Mouse (Mus musculus): ENCODE data around the gene 1700123O20Rik. TPM values are rescaled to one million over a fixed set of nuclear protein-coding genes. Genes with fewer than 3 reads are reported as not detected.

The 1700123O20Rik gene
- polyA plus RNA-seq, 1 experiment from 2014 or later: 81.1 TPM

DNA sequence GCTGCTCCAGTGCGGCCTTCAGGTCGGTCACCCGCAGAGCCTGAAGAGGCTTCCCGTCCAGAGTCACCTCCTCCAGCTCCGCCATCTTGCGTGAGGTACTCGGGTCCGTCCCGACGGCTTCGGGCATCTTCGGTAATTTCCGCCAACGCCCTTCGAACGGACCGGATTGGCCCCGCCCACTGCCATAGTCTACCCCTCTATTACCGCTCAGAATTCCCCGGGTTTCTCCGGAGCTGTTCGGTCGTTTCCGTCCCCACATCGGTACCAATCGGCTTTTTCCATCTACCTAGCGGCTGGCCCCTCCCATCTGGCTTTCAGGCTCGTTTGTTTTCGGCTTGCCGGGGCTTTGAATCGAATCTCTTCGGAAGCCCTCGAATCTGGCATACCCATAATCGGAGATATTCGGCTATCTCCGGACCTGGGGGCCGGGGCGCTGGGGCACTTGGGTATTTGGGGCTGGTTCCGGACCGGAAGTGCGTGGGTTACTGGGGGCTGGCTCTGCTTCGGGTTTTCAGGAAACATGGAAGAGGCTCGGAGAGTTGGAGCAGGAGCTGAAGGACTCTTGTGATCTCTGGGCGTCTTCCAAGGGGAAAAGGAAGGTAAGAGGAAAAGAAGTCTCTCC, 617 bp downstream of the 1700123O20Rik start, which contains the start of gene Acin1:
TSS of gene Acin1 (minus strand) at position 410 of the 622 bp plus-strand sequence.
- Histone ChIP-seq H3K27ac (ENCODE audit: low read depth, low read length) (peak within 1 kb of the TSS; percentile 97), H3K27me3 (replicated peaks; ENCODE audit: control insufficient read depth, insufficient read depth, low read length) (no peaks in the 10 kb centered on the region), H3K9me3 (ENCODE audit: control insufficient read depth, low read length) (no peaks in the 10 kb centered on the region), H3K36me3 (ENCODE audit: control insufficient read depth, insufficient read depth, low read length) (peaks cover 27% of the 10 kb centered on the region; the same call in 1 of the 2 replicates), H3K4me1 (replicated peaks; ENCODE audit: control insufficient read depth, insufficient read depth, low read length) (peaks cover 19% of the 10 kb centered on the region), H3K9ac (ENCODE audit: low read depth, low read length) (peak within 1 kb of the TSS; percentile 95), H3K4me2 (peak within 1 kb of the TSS; percentile 76), H3K4me3 (ENCODE audit: low read depth, low read length) (peak within 1 kb of the TSS; percentile 82)
- peak; percentile 99 for DNase-seq (ENCODE audit: low spot score)
- under 1% methylated on average over 44 of the region's 44 CpGs for WGBS
- ATAC-seq (replicated peaks; ENCODE audit: low FRiP score): peak; percentile 93

DNA sequence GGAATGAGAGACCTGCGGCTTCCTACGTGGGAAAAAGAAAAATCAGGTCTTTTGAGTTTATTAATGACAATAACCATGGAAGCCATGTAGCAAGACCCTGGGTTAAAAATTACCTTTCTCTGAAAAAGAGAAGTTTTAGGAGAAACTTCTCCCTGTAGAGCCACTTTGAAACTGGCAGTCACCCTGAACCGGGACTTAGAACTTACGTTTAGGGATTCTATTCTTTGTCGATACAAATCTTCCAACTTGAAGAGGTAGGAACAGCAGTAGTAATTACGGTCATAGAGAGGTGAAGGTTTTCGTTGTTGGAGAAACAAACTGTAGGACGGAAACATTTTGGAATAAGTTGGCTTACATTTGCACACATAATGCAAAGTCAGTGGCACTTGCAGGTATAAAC, 1.2 kb downstream of the 1700123O20Rik start:
- peak overlapping the region; percentile 82 for H3K4me3 ChIP-seq (ENCODE audit: low read depth, low read length)
- peak overlapping the region; percentile 97; the same call in 1 of the 2 replicates for H3K27ac ChIP-seq (ENCODE audit: low read depth, low read length)
- no peak for DNase-seq (ENCODE audit: low spot score)
- no peak for ATAC-seq (replicated peaks; ENCODE audit: low FRiP score)
- H3K9me3 ChIP-seq (ENCODE audit: control insufficient read depth, low read length): no peaks in the 10 kb centered on the region
- peak overlapping the region; percentile 95 for H3K9ac ChIP-seq (ENCODE audit: low read depth, low read length)
- H3K27me3 ChIP-seq (replicated peaks; ENCODE audit: control insufficient read depth, insufficient read depth, low read length): no peaks in the 10 kb centered on the region
- 5% methylated on average over 8 of the region's 8 CpGs for WGBS
- peaks cover 27% of the 10 kb centered on the region; the same call in 1 of the 2 replicates for H3K36me3 ChIP-seq (ENCODE audit: control insufficient read depth, insufficient read depth, low read length)
- peak overlapping the region; percentile 68 for H3K4me2 ChIP-seq
- peaks cover 19% of the 10 kb centered on the region for H3K4me1 ChIP-seq (replicated peaks; ENCODE audit: control insufficient read depth, insufficient read depth, low read length)

DNA sequence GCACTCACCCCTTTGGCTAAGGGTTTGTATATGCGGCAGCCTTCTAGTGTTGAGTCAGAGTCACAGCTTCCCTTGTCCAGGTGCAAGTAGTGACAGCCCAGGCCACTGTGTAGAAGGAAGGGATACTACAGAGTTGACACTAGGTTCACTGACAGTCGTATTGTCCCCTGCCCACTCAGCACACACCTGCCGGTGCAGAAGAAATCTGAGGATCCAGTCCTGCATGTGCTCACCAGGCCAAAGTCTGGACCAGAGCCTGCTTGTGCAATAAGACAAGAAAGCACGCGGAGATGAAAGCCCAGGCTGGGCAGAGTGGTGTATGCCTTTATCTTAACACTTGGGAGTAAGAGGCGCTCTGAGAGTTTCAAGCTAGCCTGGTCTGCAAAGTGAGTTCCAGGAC, 9.0 kb downstream of the 1700123O20Rik start:
- H3K27me3 ChIP-seq (replicated peaks; ENCODE audit: control insufficient read depth, insufficient read depth, low read length): no peaks in the 10 kb centered on the region
- 66% methylated on average over 6 of the region's 6 CpGs for WGBS
- H3K4me3 ChIP-seq (ENCODE audit: low read depth, low read length): no peak overlapping the region
- H3K4me1 ChIP-seq (replicated peaks; ENCODE audit: control insufficient read depth, insufficient read depth, low read length): 0 out of 2 replicates have a peak, but pooled peaks cover 2% of the 10 kb centered on the region
- no peak for DNase-seq (ENCODE audit: low spot score)
- H3K4me2 ChIP-seq: no peak overlapping the region
- H3K36me3 ChIP-seq (ENCODE audit: control insufficient read depth, insufficient read depth, low read length): peaks cover 10% of the 10 kb centered on the region; the same call in 1 of the 2 replicates
- no peak overlapping the region for H3K9ac ChIP-seq (ENCODE audit: low read depth, low read length)
- no peak for ATAC-seq (replicated peaks; ENCODE audit: low FRiP score)
- no peaks in the 10 kb centered on the region for H3K9me3 ChIP-seq (ENCODE audit: control insufficient read depth, low read length)
- H3K27ac ChIP-seq (ENCODE audit: low read depth, low read length): no peak overlapping the region

DNA sequence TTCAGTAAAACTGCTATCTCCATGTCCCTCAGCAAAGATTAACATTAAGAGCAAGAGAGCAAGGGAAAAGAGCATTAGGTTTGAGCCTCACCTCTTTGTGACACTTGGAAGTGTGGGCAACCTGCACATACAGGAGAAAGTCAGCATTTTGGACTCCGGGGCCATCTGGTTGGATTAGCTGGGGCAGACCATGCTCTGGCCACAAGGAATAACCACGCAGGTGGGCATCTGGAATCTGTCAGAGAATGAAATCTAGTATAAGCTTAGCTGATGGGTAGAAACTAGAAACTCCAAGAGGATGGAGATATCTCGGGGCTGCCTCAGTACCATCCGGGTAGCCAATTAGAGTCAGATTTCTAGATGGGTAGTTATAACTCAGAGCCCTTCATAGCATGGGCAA, 10.7 kb downstream of the 1700123O20Rik start:
- H3K4me2 ChIP-seq: no peak overlapping the region
- ATAC-seq (replicated peaks; ENCODE audit: low FRiP score): no peak
- DNase-seq (ENCODE audit: low spot score): no peak
- H3K9ac ChIP-seq (ENCODE audit: low read depth, low read length): no peak overlapping the region
- H3K27me3 ChIP-seq (replicated peaks; ENCODE audit: control insufficient read depth, insufficient read depth, low read length): peaks cover 4% of the 10 kb centered on the region
- no peaks in the 10 kb centered on the region for H3K36me3 ChIP-seq (ENCODE audit: control insufficient read depth, insufficient read depth, low read length)
- no peak overlapping the region for H3K4me3 ChIP-seq (ENCODE audit: low read depth, low read length)
- H3K4me1 ChIP-seq (replicated peaks; ENCODE audit: control insufficient read depth, insufficient read depth, low read length): 0 out of 2 replicates have a peak, but pooled peaks cover 2% of the 10 kb centered on the region
- no peak overlapping the region for H3K27ac ChIP-seq (ENCODE audit: low read depth, low read length)
- 76% methylated on average over 4 of the region's 4 CpGs for WGBS
- no peaks in the 10 kb centered on the region for H3K9me3 ChIP-seq (ENCODE audit: control insufficient read depth, low read length)

DNA sequence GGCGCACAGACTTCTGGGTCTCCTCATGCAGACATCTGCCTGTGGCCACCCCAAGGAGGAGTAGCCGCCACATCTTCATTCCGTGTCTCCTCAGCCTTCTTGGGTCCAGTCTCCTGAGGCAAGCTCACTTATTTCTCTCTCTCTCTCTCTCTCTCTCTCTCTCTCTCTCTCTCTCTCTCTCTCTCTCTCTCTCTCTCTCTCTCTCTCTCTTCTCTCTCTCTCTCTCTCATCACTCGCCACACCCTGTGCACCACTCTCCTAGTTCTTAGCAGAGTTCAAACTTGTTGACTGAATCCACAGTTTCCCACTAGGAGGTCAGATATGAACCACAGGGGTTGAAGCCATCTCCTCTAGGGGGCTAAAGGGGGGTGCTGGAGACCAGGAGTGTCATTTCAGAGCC, 12.7 kb downstream of the 1700123O20Rik start, which contains the start of gene Gm29776:
TSS of gene Gm29776 (minus strand) at position 101 of the 400 bp plus-strand sequence.
- WGBS: 63% methylated on average over 4 of the region's 4 CpGs

DNA sequence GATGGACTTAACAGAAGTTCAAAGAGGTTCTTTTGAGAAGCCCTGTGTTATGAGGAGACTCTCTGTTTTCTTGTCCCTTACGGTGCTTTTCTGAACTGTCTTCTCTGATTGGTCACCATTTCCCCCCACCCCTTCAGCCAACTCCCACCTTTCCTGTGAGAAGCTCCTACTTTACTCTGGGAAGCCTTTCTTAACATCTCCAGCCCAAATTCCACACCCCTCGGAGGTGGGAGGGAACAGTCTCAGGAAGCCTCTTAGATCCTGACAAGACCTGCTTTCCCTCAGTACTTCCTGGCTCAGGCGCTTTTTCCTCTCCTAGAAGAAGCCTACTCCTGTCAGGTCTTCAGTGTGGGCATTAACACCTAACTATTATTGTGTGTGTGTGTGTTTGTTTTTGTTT, 13.6 kb downstream of the 1700123O20Rik start:
- Histone ChIP-seq H3K27ac (ENCODE audit: low read depth, low read length) (no peak overlapping the region), H3K4me3 (ENCODE audit: low read depth, low read length) (no peak overlapping the region), H3K4me2 (no peak overlapping the region), H3K27me3 (replicated peaks; ENCODE audit: control insufficient read depth, insufficient read depth, low read length) (peaks cover 24% of the 10 kb centered on the region), H3K9ac (ENCODE audit: low read depth, low read length) (no peak overlapping the region), H3K36me3 (ENCODE audit: control insufficient read depth, insufficient read depth, low read length) (no peaks in the 10 kb centered on the region), H3K9me3 (ENCODE audit: control insufficient read depth, low read length) (no peaks in the 10 kb centered on the region), H3K4me1 (replicated peaks; ENCODE audit: control insufficient read depth, insufficient read depth, low read length) (0 out of 2 replicates have a peak, but pooled peaks cover 2% of the 10 kb centered on the region)
- DNase-seq (ENCODE audit: low spot score) (no peak), ATAC-seq (replicated peaks; ENCODE audit: low FRiP score) (no peak)
- 51% methylated on average over 3 of the region's 3 CpGs for WGBS

More for the DNA sequence above, 12.7 kb downstream of the 1700123O20Rik start, which contains the start of gene Gm29776:
- Histone ChIP-seq H3K27me3 (replicated peaks; ENCODE audit: control insufficient read depth, insufficient read depth, low read length) (peaks cover 21% of the 10 kb centered on the region), H3K4me3 (ENCODE audit: low read depth, low read length) (no peak within 1 kb of the TSS), H3K9ac (ENCODE audit: low read depth, low read length) (no peak within 1 kb of the TSS), H3K36me3 (ENCODE audit: control insufficient read depth, insufficient read depth, low read length) (no peaks in the 10 kb centered on the region), H3K9me3 (ENCODE audit: control insufficient read depth, low read length) (no peaks in the 10 kb centered on the region), H3K4me1 (replicated peaks; ENCODE audit: control insufficient read depth, insufficient read depth, low read length) (0 out of 2 replicates have a peak, but pooled peaks cover 2% of the 10 kb centered on the region), H3K4me2 (no peak within 1 kb of the TSS), H3K27ac (ENCODE audit: low read depth, low read length) (no peak within 1 kb of the TSS)
- ATAC-seq (replicated peaks; ENCODE audit: low FRiP score) (no peak), DNase-seq (ENCODE audit: low spot score) (no peak)

DNA sequence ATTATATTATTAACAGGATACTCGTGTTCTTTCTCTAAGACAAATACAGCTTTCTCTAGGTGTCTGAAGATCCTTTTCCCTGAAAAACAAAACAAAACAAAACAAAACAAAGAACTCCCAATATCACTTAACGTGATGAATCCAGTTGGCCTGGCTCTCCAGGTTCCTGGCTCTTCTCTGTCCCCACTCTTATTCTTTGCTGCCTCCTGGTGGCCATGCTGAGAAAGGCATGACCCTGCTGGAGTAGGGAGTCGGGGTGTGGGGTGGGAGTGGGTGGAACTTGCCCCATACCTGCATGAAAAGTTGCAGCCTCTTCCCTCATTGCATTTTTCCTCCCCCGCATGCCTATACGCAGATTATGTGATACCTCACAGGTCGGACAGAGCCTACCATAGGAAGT, 15.3 kb downstream of the 1700123O20Rik start:
- Histone ChIP-seq H3K27ac (ENCODE audit: low read depth, low read length) (no peak overlapping the region), H3K4me3 (ENCODE audit: low read depth, low read length) (no peak overlapping the region), H3K36me3 (ENCODE audit: control insufficient read depth, insufficient read depth, low read length) (no peaks in the 10 kb centered on the region), H3K4me2 (no peak overlapping the region), H3K4me1 (replicated peaks; ENCODE audit: control insufficient read depth, insufficient read depth, low read length) (peaks cover 15% of the 10 kb centered on the region), H3K27me3 (replicated peaks; ENCODE audit: control insufficient read depth, insufficient read depth, low read length) (peaks cover 27% of the 10 kb centered on the region), H3K9ac (ENCODE audit: low read depth, low read length) (no peak overlapping the region), H3K9me3 (ENCODE audit: control insufficient read depth, low read length) (no peaks in the 10 kb centered on the region)
- DNase-seq (ENCODE audit: low spot score): peak; percentile 70
- WGBS: 10% methylated on average over 6 of the region's 6 CpGs
- no peak for ATAC-seq (replicated peaks; ENCODE audit: low FRiP score)

DNA sequence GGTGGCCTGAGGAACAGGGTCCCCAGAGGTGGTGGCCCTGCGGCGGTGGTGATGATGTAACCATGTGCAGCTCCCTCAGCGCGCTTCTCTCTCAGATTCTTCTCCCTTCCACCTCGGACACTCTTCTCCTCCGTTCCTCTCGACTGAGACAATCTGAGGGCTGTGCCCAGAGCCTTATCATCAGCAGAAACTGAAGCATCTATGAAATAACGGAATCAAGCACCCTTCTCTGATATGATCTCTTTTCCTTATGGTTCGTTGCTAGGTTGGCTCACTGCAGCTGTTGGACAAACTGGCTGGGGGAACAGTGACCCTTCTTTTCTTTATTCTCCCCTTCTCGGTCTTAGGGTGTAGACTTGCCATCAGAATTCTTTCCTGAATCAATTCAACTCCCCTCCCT, 17.2 kb downstream of the 1700123O20Rik start:
- H3K4me2 ChIP-seq: no peak overlapping the region
- H3K27me3 ChIP-seq (replicated peaks; ENCODE audit: control insufficient read depth, insufficient read depth, low read length): peaks cover 42% of the 10 kb centered on the region
- no peak overlapping the region for H3K9ac ChIP-seq (ENCODE audit: low read depth, low read length)
- WGBS: 49% methylated on average over 10 of the region's 10 CpGs
- H3K36me3 ChIP-seq (ENCODE audit: control insufficient read depth, insufficient read depth, low read length): no peaks in the 10 kb centered on the region
- DNase-seq (ENCODE audit: low spot score) (no peak), ATAC-seq (replicated peaks; ENCODE audit: low FRiP score) (no peak)
- H3K4me1 ChIP-seq (replicated peaks; ENCODE audit: control insufficient read depth, insufficient read depth, low read length): peaks cover 22% of the 10 kb centered on the region
- no peak overlapping the region for H3K4me3 ChIP-seq (ENCODE audit: low read depth, low read length)
- no peaks in the 10 kb centered on the region for H3K9me3 ChIP-seq (ENCODE audit: control insufficient read depth, low read length)
- H3K27ac ChIP-seq (ENCODE audit: low read depth, low read length): no peak overlapping the region

DNA sequence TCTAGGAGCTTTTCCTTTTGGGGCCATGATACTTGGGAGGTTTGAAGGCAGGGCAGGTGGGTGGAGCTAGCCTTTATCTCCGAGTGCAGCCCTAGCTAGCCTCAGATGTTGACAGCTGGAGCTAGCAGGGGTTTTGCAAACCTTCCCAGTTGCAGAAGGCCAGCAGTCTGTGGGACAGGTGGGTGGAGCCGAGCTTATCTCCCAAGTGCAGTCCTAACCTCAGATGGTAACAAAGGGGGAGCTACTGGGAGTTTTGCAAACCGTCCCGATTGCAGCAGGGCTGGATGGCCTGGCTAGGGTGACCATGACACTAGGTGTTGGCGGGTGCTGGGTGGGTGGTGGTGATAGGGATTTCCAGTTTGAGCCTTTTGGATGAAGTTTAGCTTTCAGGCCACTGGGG, 19.8 kb downstream of the 1700123O20Rik start:
- H3K36me3 ChIP-seq (ENCODE audit: control insufficient read depth, insufficient read depth, low read length): no peaks in the 10 kb centered on the region
- ATAC-seq (replicated peaks; ENCODE audit: low FRiP score) (peak; percentile 95), DNase-seq (ENCODE audit: low spot score) (peak; percentile 83)
- H3K27ac ChIP-seq (ENCODE audit: low read depth, low read length): no peak overlapping the region
- no peak overlapping the region for H3K9ac ChIP-seq (ENCODE audit: low read depth, low read length)
- no peak overlapping the region for H3K4me3 ChIP-seq (ENCODE audit: low read depth, low read length)
- no peaks in the 10 kb centered on the region for H3K9me3 ChIP-seq (ENCODE audit: control insufficient read depth, low read length)
- peaks cover 22% of the 10 kb centered on the region for H3K4me1 ChIP-seq (replicated peaks; ENCODE audit: control insufficient read depth, insufficient read depth, low read length)
- H3K27me3 ChIP-seq (replicated peaks; ENCODE audit: control insufficient read depth, insufficient read depth, low read length): peaks cover 67% of the 10 kb centered on the region
- 11% methylated on average over 5 of the region's 5 CpGs for WGBS
- H3K4me2 ChIP-seq: peak overlapping the region; percentile 40
